Mouse (Mus musculus): ENCODE measurements around the gene Olfr801.

- TF ChIP-seq CTCF (IDR thresholded peaks at IDR 0.05; ENCODE audit: low read depth, low read length) (no peak), POLR2A (IDR thresholded peaks at IDR 0.05; ENCODE audit: borderline replicate concordance, low read depth, low read length) (no peak)
These were observed 50.4 kb downstream of the Olfr801 start for GRCm38 (mm10) chr10:129623251-129623650.

Measured in bone marrow macrophage, adult 2 months (primary cell).